Mouse (Mus musculus) intestine, postnatal 0 days (tissue): ENCODE data around the gene Pecam1. TPM values are rescaled to one million over a fixed set of nuclear protein-coding genes. Genes with fewer than 3 reads are reported as not detected.
A peak's percentile ranks its signal among the peaks of the same experiment; 100 is the strongest.
"Not testable (repeated sequence)": the region's sequence is repeated elsewhere in the genome, so short reads cannot be mapped to it uniquely, and the experiment has no call there.

Experiments used
- ATAC-seq: fragments of 200-750 bp; cut with Nextera tagmentation; 2 replicates; pipeline ENCODE4 v1.8.0; 2017; ENCODE audit warnings: mild to moderate bottlenecking, moderate TSS enrichment, moderate library complexity
- H3K27ac ChIP-seq: fragments of 300-500 bp; sonication (generic); 2 replicates; pipeline ENCODE4 v1.5.1; 2014; ENCODE audit warnings: mild to moderate bottlenecking, low read depth, low read length, moderate library complexity
- H3K27me3 ChIP-seq: fragments of 300-500 bp; sonication (generic); replicated peaks from 2 replicates; pipeline ENCODE4 v1.6.1; 2014; ENCODE audit warnings: low read length, mixed read lengths; ENCODE audit not compliant: control insufficient read depth, insufficient read depth
- H3K36me3 ChIP-seq: fragments of 300-500 bp; sonication (generic); 2 replicates; pipeline ENCODE4 v1.6.1; 2014; ENCODE audit warnings: mild to moderate bottlenecking, moderate library complexity; ENCODE audit not compliant: control insufficient read depth, insufficient read depth
- H3K4me1 ChIP-seq: fragments of 300-500 bp; sonication (generic); replicated peaks from 2 replicates; pipeline ENCODE4 v1.6.1; 2014; ENCODE audit warnings: antibody characterized with exemption, low read length, mixed read lengths; ENCODE audit not compliant: control insufficient read depth, insufficient read depth
- H3K4me2 ChIP-seq: fragments of 300-500 bp; sonication (generic); replicated peaks from 2 replicates; pipeline ENCODE4 v1.6.1; 2014; ENCODE audit warnings: low read depth, mild to moderate bottlenecking, moderate library complexity
- H3K4me3 ChIP-seq: fragments of 300-500 bp; sonication (generic); 2 replicates; pipeline ENCODE4 v1.5.1; 2014; ENCODE audit warnings: low read depth, low read length
- H3K9ac ChIP-seq: fragments of 300-500 bp; sonication (generic); 2 replicates; pipeline ENCODE4 v1.6.1; 2014; ENCODE audit warnings: mild to moderate bottlenecking, low read depth, low read length
- H3K9me3 ChIP-seq: fragments of 300-500 bp; sonication (generic); 2 replicates; pipeline ENCODE4 v1.6.1; 2016; ENCODE audit warnings: mixed run types; ENCODE audit not compliant: control insufficient read depth
- CTCF ChIP-seq: sonication (generic); IDR thresholded peaks from 2 replicates; pipeline ENCODE4 v1.5.1; 2016; ENCODE audit warnings: low read depth, mild to moderate bottlenecking, control low read depth, antibody characterized with exemption, moderate library complexity
- WGBS: fragments of 180-500 bp; shearing (Covaris S2); extraction: QIAGEN DNeasy Blood & Tissue Kit; methylation state at CpG from one replicate; pipeline ENCODE4 v1.1.7; 2014; 5-methylcytosine and 5-hydroxymethylcytosine counted together
- polyA plus RNA-seq: library from polyadenylated mRNA; unstranded; fragments of >200 nt; fragmentation: Nextera tagmentation; extraction: Ambion mirVana; gene quantifications from 2 replicates; pipeline ENCODE4 v1.2.1, GENCODE M21; 2015

The Pecam1 gene
- polyA plus RNA-seq, 1 experiment from 2014 or later: 26.1 TPM

DNA sequence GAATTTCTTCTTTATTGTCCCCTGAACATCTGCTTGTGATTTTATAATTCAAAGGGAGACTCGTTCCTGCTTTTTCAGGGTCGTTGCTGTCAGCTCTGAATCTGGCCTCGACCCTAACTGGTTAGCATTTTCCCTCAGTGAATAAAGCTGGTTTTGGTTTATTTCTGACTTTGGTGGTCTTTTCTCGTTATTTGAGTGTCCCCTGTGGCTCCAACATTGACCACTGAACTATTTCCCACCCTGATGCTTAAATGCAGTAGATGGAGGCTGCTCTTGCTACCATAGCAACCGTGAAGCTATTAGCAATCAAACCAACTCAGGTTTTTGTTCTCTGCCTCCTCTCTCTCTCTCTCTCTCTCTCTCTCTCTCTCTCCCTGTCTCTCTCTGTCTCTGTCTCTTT, 22.5 kb downstream of the Pecam1 start:
- H3K36me3 ChIP-seq: no peaks in the 10 kb centered on the region
- no peak for ATAC-seq
- H3K4me1 ChIP-seq: no peaks in the 10 kb centered on the region
- H3K27ac ChIP-seq: no peak overlapping the region
- no peaks in the 10 kb centered on the region for H3K27me3 ChIP-seq
- no peak overlapping the region for H3K4me3 ChIP-seq
- WGBS: 53% methylated on average over 5 of the region's 5 CpGs
- no peak overlapping the region for H3K4me2 ChIP-seq
- no peaks in the 10 kb centered on the region for H3K9me3 ChIP-seq
- no peak for TF ChIP-seq CTCF
- H3K9ac ChIP-seq: no peak overlapping the region

DNA sequence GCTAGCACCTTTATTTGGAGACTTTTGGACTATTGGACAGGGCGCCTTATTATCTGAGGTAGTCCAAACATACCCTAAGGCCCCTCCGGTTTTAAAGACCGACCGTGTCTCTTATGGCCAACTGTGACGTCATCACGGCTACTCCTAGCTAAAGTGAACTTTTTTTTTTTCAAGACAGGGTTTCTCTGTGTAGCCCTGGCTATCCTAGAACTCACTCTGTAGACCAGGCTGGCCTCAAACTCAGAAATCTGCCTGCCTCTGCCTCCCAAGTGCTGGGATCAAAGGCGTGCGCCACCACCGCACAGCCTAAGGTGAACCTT, 25.6 kb downstream of the Pecam1 start:
- ATAC-seq, H3K36me3 ChIP-seq, H3K4me1 ChIP-seq, H3K27me3 ChIP-seq, H3K27ac ChIP-seq, H3K4me2 ChIP-seq, H3K9me3 ChIP-seq, H3K4me3 ChIP-seq, H3K9ac ChIP-seq: not testable (repeated sequence)
- 60% methylated on average over 9 of the region's 9 CpGs for WGBS

DNA sequence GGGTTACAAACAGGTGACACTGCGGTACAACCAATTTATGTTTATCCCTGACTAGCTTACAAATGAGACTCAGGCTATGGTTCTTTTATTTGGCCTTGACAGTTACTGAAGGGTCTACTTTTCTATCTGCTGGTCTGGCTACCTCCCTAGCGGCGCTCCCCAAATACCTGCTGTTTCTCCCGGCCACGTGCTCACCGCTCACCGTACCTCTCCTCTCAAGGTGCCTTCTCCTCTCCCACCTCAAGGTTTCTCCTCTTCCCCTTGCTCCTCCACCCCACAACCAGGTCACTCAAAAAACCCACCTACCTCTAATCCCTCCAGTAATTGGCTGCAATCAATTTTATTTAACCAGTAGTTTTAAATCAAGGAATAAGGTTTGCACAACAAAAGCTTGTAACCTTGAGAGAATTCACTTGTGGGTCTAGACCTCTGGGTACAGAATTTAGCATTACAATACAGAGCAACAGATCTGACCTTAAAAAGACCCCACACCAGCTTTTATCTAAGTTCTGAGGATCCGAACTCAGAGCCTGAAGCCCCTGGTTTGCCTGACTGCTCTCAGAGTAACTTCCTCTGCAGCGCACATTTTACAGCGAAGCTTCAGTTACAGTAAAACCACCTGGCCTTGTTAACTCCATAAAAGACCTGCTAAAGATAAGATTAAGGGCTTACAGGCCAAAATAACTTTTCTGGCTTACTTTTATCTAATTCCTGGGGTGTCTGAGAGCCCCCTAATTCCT, 26.1 kb downstream of the Pecam1 start:
- no peaks in the 10 kb centered on the region for H3K36me3 ChIP-seq
- H3K27me3 ChIP-seq: no peaks in the 10 kb centered on the region
- H3K4me2 ChIP-seq: no peak overlapping the region
- H3K4me1 ChIP-seq: peaks cover 4% of the 10 kb centered on the region; the same call in 1 of the 2 replicates
- H3K4me3 ChIP-seq: no peak overlapping the region
- no peak overlapping the region for H3K9ac ChIP-seq
- H3K27ac ChIP-seq: no peak overlapping the region
- no peaks in the 10 kb centered on the region for H3K9me3 ChIP-seq
- no peak; the same call in 1 of the 2 replicates for ATAC-seq
- WGBS: 80% methylated on average over 10 of the region's 10 CpGs
- no peak for TF ChIP-seq CTCF

DNA sequence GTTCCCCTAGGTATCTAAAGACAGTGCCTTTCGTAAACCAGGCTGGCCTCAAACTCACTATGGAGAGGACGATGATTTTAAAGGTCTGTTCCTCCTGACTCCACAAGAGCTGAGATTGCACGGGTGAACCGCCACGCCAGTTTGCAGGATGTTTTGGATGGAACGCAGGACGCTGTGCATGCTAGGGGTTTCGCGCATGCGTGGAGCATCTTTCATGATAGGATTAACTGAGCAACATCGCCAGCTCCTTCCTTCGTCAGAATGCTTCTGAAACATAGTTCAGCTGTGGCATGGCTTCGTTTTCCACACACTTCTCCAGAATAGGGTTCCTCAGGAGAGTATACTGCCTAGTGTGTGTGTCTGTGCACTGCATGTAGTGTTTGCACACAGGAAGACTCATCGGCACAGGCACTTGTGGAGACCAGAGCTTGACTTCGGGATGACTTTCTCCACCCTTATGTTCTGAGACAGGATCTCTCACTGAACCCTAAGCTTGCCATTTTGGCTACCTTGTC, 26.8 kb downstream of the Pecam1 start:
- no peaks in the 10 kb centered on the region for H3K9me3 ChIP-seq
- ATAC-seq: no peak
- H3K9ac ChIP-seq: no peak overlapping the region
- H3K27ac ChIP-seq: no peak overlapping the region
- no peaks in the 10 kb centered on the region for H3K36me3 ChIP-seq
- TF ChIP-seq CTCF: no peak
- H3K4me3 ChIP-seq: no peak overlapping the region
- H3K4me1 ChIP-seq: peaks cover 4% of the 10 kb centered on the region; the same call in 1 of the 2 replicates
- no peaks in the 10 kb centered on the region for H3K27me3 ChIP-seq
- WGBS: 70% methylated on average over 15 of the region's 15 CpGs
- no peak overlapping the region for H3K4me2 ChIP-seq

DNA sequence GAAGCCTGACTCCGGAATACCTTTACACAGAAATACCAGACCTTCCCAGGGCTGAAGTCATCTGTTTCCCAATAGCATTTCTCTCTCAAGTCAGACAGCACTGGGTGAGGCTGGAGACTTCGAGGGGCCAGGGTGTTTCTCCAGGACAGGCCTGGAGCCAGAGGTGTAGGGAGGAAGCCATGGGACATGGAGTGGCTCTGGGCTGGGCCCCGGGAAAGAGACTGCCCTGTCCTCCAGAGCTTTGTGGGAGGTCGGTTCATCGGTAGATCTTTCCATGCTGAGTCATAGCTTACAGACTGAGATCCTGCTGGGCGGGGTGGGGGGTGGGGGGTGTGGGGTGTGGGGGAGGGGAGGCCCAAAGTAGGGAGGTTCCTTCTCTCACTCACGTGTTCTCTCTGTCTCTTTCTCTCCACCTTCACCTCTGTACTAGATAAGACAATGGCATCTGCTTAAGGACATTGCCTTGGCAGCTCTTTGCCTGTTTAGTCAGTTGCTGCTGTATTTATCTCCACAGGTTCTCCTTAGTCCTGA, 27.5 kb downstream of the Pecam1 start:
- H3K4me3 ChIP-seq: no peak overlapping the region
- WGBS: 5% methylated on average over 6 of the region's 7 CpGs
- H3K4me1 ChIP-seq: peaks cover 4% of the 10 kb centered on the region; the same call in 1 of the 2 replicates
- no peak for TF ChIP-seq CTCF
- no peaks in the 10 kb centered on the region for H3K36me3 ChIP-seq
- H3K27ac ChIP-seq: peak overlapping the region; percentile 21; the same call in 1 of the 2 replicates
- ATAC-seq: peak; percentile 72
- H3K9me3 ChIP-seq: no peaks in the 10 kb centered on the region
- no peaks in the 10 kb centered on the region for H3K27me3 ChIP-seq
- 0 out of 2 replicates have a peak overlapping the region, but pooled peaks have one; percentile 6 for H3K4me2 ChIP-seq
- H3K9ac ChIP-seq: no peak overlapping the region

DNA sequence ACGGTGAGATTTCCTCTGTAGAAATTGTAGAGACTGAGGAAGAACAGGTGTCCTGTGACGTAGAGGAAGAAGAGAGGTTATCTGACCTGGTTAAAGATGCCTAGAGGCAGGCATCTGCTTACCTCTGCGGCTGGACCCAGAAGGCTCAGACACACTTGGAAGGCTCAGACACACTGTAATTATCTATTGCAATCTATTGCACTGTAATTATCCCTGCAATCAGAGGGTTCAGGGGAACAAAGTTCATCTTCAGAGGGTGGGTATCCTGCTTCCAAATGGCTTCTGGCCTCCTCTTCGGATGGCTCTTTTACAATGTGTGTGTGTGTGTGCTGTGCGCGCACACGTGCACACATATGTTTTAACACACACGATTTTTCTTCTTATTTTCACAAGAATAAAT, 30.0 kb downstream of the Pecam1 start:
- ATAC-seq: no peak
- Histone ChIP-seq H3K4me2 (no peak overlapping the region), H3K9ac (no peak overlapping the region), H3K9me3 (no peaks in the 10 kb centered on the region), H3K27ac (no peak overlapping the region), H3K36me3 (no peaks in the 10 kb centered on the region), H3K4me3 (no peak overlapping the region), H3K4me1 (peaks cover 4% of the 10 kb centered on the region; the same call in 1 of the 2 replicates), H3K27me3 (no peaks in the 10 kb centered on the region)
- no peak for TF ChIP-seq CTCF
- 35% methylated on average over 8 of the region's 8 CpGs for WGBS
